ENCODE assay signal across 8 mouse cellular contexts in genomic region chr4:155063895-155064294, GRCm38 (mm10). TPM values are rescaled to one million over a fixed set of nuclear protein-coding genes. Genes with fewer than 3 reads are reported as not detected.
A peak's percentile ranks its signal among the peaks of the same experiment; 100 is the strongest.
DNase-seq lines count a peak whose midpoint lies in the region; ATAC-seq and TF ChIP-seq lines count a peak whose summit lies in the region.
"Had no signal": no experiment of that assay in that cellular context is flagged by ENCODE, and none has a peak within 500 bp of the region (broad histone marks: within the 10 kb centered on the region; RNA-seq: fewer than 3 reads in every experiment).

No protein-coding gene starts in this region.

- no peak for TF ChIP-seq CTCF in kidney, postnatal 0 days (IDR thresholded peaks at IDR 0.05; ENCODE audit: low read depth)
- no peak for TF ChIP-seq CTCF in kidney, adult 2 months (conservative IDR thresholded peaks at IDR 0.05; ENCODE audit: insufficient read depth, insufficient read length, low read depth, low read length)

- H3K4me1 ChIP-seq in kidney, postnatal 0 days (replicated peaks; ENCODE audit: insufficient read depth, low read length): peaks cover 9% of the 10 kb centered on the region
- H3K4me1 ChIP-seq in kidney, adult 2 months (ENCODE audit: control insufficient read depth, insufficient read depth, low read length): peaks cover 13% of the 10 kb centered on the region; the same call in 1 of the 2 replicates
- H3K4me1 ChIP-seq in embryonic facial prominence, embryonic 15.5 days: peaks cover 49% of the 10 kb centered on the region
- peaks cover 12% of the 10 kb centered on the region for H3K4me1 ChIP-seq in limb, embryonic 14.5 days (ENCODE audit: control insufficient read depth, insufficient read depth, low read length)
- peaks cover 31% of the 10 kb centered on the region for H3K4me1 ChIP-seq in stomach, embryonic 15.5 days

- H3K4me2 ChIP-seq in kidney, postnatal 0 days (ENCODE audit: low read length): no peak overlapping the region
- H3K4me2 ChIP-seq in embryonic facial prominence, embryonic 15.5 days (replicated peaks): peak overlapping the region; percentile 22; the same call in 1 of the 2 replicates
- H3K4me2 ChIP-seq in limb, embryonic 14.5 days (replicated peaks; ENCODE audit: low read depth, low read length, severe bottlenecking): no peak overlapping the region
- peak overlapping the region; percentile 47 for H3K4me2 ChIP-seq in stomach, embryonic 15.5 days

- ATAC-seq in kidney, postnatal 0 days (replicated peaks; ENCODE audit: low FRiP score, low read depth): no peak; the same call in 1 of the 2 replicates
- 0 out of 2 replicates have a peak, but pooled peaks have one; percentile 21 for ATAC-seq in embryonic facial prominence, embryonic 15.5 days (ENCODE audit: insufficient number of reproducible peaks, low FRiP score, low TSS enrichment, low read depth)
- no peak for ATAC-seq in limb, embryonic 14.5 days (ENCODE audit: low FRiP score, low read depth)
- ATAC-seq in stomach, embryonic 15.5 days (ENCODE audit: insufficient read depth, low FRiP score, low read depth): peak; percentile 82

- TF ChIP-seq POLR2A in kidney, adult 2 months (IDR thresholded peaks at IDR 0.05; ENCODE audit: low read depth, low read length): no peak
- TF ChIP-seq POLR2A in limb, embryonic 14.5 days (IDR thresholded peaks at IDR 0.05; ENCODE audit: borderline replicate concordance, extremely low read depth, insufficient read depth, insufficient read length): no peak

- no peaks in the 10 kb centered on the region for H3K36me3 ChIP-seq in kidney, postnatal 0 days (ENCODE audit: insufficient read depth, low read length)
- no peaks in the 10 kb centered on the region for H3K36me3 ChIP-seq in kidney, adult 2 months (ENCODE audit: control insufficient read depth, insufficient read depth, low read length)
- H3K36me3 ChIP-seq in embryonic facial prominence, embryonic 15.5 days: peaks cover 5% of the 10 kb centered on the region
- H3K36me3 ChIP-seq in limb, embryonic 14.5 days (ENCODE audit: control insufficient read depth, insufficient read depth, low read length): peaks cover 8% of the 10 kb centered on the region
- peaks cover 6% of the 10 kb centered on the region; the same call in 1 of the 2 replicates for H3K36me3 ChIP-seq in stomach, embryonic 15.5 days

- H3K9ac ChIP-seq in kidney, postnatal 0 days (ENCODE audit: low read depth, low read length): 0 out of 2 replicates have a peak overlapping the region, but pooled peaks have one; percentile 18
- no peak overlapping the region for H3K9ac ChIP-seq in embryonic facial prominence, embryonic 15.5 days
- no peak overlapping the region for H3K9ac ChIP-seq in limb, embryonic 14.5 days (ENCODE audit: low read depth, low read length, severe bottlenecking)
- peak overlapping the region; percentile 13; the same call in 1 of the 2 replicates for H3K9ac ChIP-seq in stomach, embryonic 15.5 days

- H3K9me3 ChIP-seq in kidney, postnatal 0 days (replicated peaks; ENCODE audit: low read length): no peaks in the 10 kb centered on the region
- no peaks in the 10 kb centered on the region for H3K9me3 ChIP-seq in embryonic facial prominence, embryonic 15.5 days (replicated peaks)
- H3K9me3 ChIP-seq in limb, embryonic 14.5 days (ENCODE audit: control insufficient read depth, low read length): no peaks in the 10 kb centered on the region
- no peaks in the 10 kb centered on the region for H3K9me3 ChIP-seq in stomach, embryonic 15.5 days

- intact Hi-C loops in left cerebral cortex, postnatal 10 days (cut with DNase I): loop anchor here (2.0 kb wide), 1 partner anchor 81 kb away; no protein-coding TSS in a partner anchor

- H3K4me3 ChIP-seq in kidney, postnatal 0 days (replicated peaks; ENCODE audit: low read depth, low read length): no peak overlapping the region
- no peak overlapping the region for H3K4me3 ChIP-seq in kidney, adult 2 months (ENCODE audit: insufficient read depth, low read depth, low read length)
- peak overlapping the region; percentile 13 for H3K4me3 ChIP-seq in embryonic facial prominence, embryonic 15.5 days (replicated peaks)
- H3K4me3 ChIP-seq in limb, embryonic 14.5 days (replicated peaks; ENCODE audit: low read length): no peak overlapping the region
- H3K4me3 ChIP-seq in stomach, embryonic 15.5 days (replicated peaks): peak overlapping the region; percentile 33

- 27% methylated on average over 3 of the region's 3 CpGs for WGBS in kidney, postnatal 0 days
- 54% methylated on average over 3 of the region's 3 CpGs for WGBS in kidney, adult 2 months
- 25% methylated on average over 3 of the region's 3 CpGs for WGBS in embryonic facial prominence, embryonic 15.5 days
- 24% methylated on average over 3 of the region's 3 CpGs for WGBS in limb, embryonic 14.5 days
- WGBS in stomach, embryonic 15.5 days: 23% methylated on average over 3 of the region's 3 CpGs

- no peak for DNase-seq in kidney, postnatal 0 days (ENCODE audit: low spot score)
- DNase-seq in kidney, adult 2 months: no peak
- DNase-seq in limb, embryonic 14.5 days (ENCODE audit: low spot score): no peak
- no peak for DNase-seq in left cerebral cortex, postnatal 10 days (ENCODE audit: extremely low spot score in 1 of 2, low spot score in 2 of 2)
- DNase-seq in ovary, postnatal 10 days (ENCODE audit: low spot score): no peak

- peak overlapping the region; percentile 73 for H3K27ac ChIP-seq in kidney, postnatal 0 days
- no peak overlapping the region for H3K27ac ChIP-seq in kidney, adult 2 months (ENCODE audit: insufficient read depth, low read depth, low read length)
- H3K27ac ChIP-seq in embryonic facial prominence, embryonic 15.5 days (replicated peaks): peak overlapping the region; percentile 85
- 0 out of 2 replicates have a peak overlapping the region, but pooled peaks have one; percentile 26 for H3K27ac ChIP-seq in limb, embryonic 14.5 days (replicated peaks; ENCODE audit: low read depth, low read length)
- H3K27ac ChIP-seq in stomach, embryonic 15.5 days: peak overlapping the region; percentile 94

- H3K27me3 ChIP-seq in kidney, postnatal 0 days (ENCODE audit: insufficient read depth, low read length): no peaks in the 10 kb centered on the region
- H3K27me3 ChIP-seq in kidney, adult 2 months (replicated peaks; ENCODE audit: control insufficient read depth, insufficient read depth, low read length): no peaks in the 10 kb centered on the region
- H3K27me3 ChIP-seq in embryonic facial prominence, embryonic 15.5 days: no peaks in the 10 kb centered on the region
- no peaks in the 10 kb centered on the region for H3K27me3 ChIP-seq in limb, embryonic 14.5 days (ENCODE audit: control insufficient read depth, insufficient read depth, low read length)
- H3K27me3 ChIP-seq in stomach, embryonic 15.5 days (replicated peaks): no peaks in the 10 kb centered on the region

RNA-seq across cellular contexts. Expression of gene Pex10, which starts 2.9 kb away (rescaled TPM):
- polyA plus RNA-seq in kidney, postnatal 0 days (2015; fragmentation: Nextera tagmentation; extraction: Ambion mirVana): 18.3 and 19.7 TPM in 2 replicates
- polyA plus RNA-seq in kidney, adult 2 months (2012; rRNA removed): 23.9 and 25.6 TPM in 2 replicates
- polyA plus RNA-seq in embryonic facial prominence, embryonic 15.5 days (2015; fragmentation: Nextera tagmentation; extraction: Ambion mirVana): 21.6 and 22.1 TPM in 2 replicates
- 24.4 and 28.0 TPM in 2 replicates for polyA plus RNA-seq in limb, embryonic 14.5 days (2012; rRNA removed)
- 6.7 and 9.0 TPM in 2 replicates for polyA plus RNA-seq in limb, embryonic 14.5 days (2014; fragmentation: Nextera tagmentation; extraction: Ambion mirVana)
- polyA plus RNA-seq in stomach, embryonic 15.5 days (2015; fragmentation: Nextera tagmentation; extraction: Ambion mirVana): 18.4 and 19.1 TPM in 2 replicates
- 10 to 100 TPM; 18.0 to 19.3 TPM for total RNA-seq in left cerebral cortex, postnatal 10 days (2021)

RNA-seq across cellular contexts. Expression of gene Plch2, which starts 7.3 kb away (rescaled TPM):
- polyA plus RNA-seq in kidney, postnatal 0 days (2015; fragmentation: Nextera tagmentation; extraction: Ambion mirVana): 2.1 and 2.3 TPM in 2 replicates
- 0.52 and 2.3 TPM in 2 replicates for polyA plus RNA-seq in kidney, adult 2 months (2012; rRNA removed)
- 22.4 and 24.4 TPM in 2 replicates for polyA plus RNA-seq in embryonic facial prominence, embryonic 15.5 days (2015; fragmentation: Nextera tagmentation; extraction: Ambion mirVana)
- 11.4 and 15.1 TPM in 2 replicates for polyA plus RNA-seq in limb, embryonic 14.5 days (2012; rRNA removed)
- 9.9 and 10.6 TPM in 2 replicates for polyA plus RNA-seq in limb, embryonic 14.5 days (2014; fragmentation: Nextera tagmentation; extraction: Ambion mirVana)
- polyA plus RNA-seq in stomach, embryonic 15.5 days (2015; fragmentation: Nextera tagmentation; extraction: Ambion mirVana): 24.1 and 24.7 TPM in 2 replicates
- total RNA-seq in left cerebral cortex, postnatal 10 days (2021): 10 to 100 TPM; 33.3 to 41.2 TPM
- total RNA-seq: megakaryocyte, adult 5-6 weeks had no signal

RNA-seq across cellular contexts. Expression of gene Rer1, which starts 22.3 kb away (rescaled TPM):
- 194 and 205 TPM in 2 replicates for polyA plus RNA-seq in kidney, postnatal 0 days (2015; fragmentation: Nextera tagmentation; extraction: Ambion mirVana)
- 133 TPM in 2 replicates for polyA plus RNA-seq in kidney, adult 2 months (2012; rRNA removed)
- polyA plus RNA-seq in embryonic facial prominence, embryonic 15.5 days (2015; fragmentation: Nextera tagmentation; extraction: Ambion mirVana): 157 and 164 TPM in 2 replicates
- polyA plus RNA-seq in limb, embryonic 14.5 days (2012; rRNA removed): 121 and 129 TPM in 2 replicates
- 173 and 175 TPM in 2 replicates for polyA plus RNA-seq in limb, embryonic 14.5 days (2014; fragmentation: Nextera tagmentation; extraction: Ambion mirVana)
- 175 and 179 TPM in 2 replicates for polyA plus RNA-seq in stomach, embryonic 15.5 days (2015; fragmentation: Nextera tagmentation; extraction: Ambion mirVana)
- 10 to 100 TPM; 68.8 to 71.0 TPM for total RNA-seq in left cerebral cortex, postnatal 10 days (2021)

RNA-seq across cellular contexts. Expression of gene Morn1, which starts 22.5 kb away (rescaled TPM):
- polyA plus RNA-seq in kidney, postnatal 0 days (2015; fragmentation: Nextera tagmentation; extraction: Ambion mirVana): 7.0 and 7.6 TPM in 2 replicates
- polyA plus RNA-seq in kidney, adult 2 months (2012; rRNA removed): 10.4 and 12.4 TPM in 2 replicates
- 7.7 and 8.7 TPM in 2 replicates for polyA plus RNA-seq in embryonic facial prominence, embryonic 15.5 days (2015; fragmentation: Nextera tagmentation; extraction: Ambion mirVana)
- polyA plus RNA-seq in limb, embryonic 14.5 days (2012; rRNA removed): 6.5 and 7.9 TPM in 2 replicates
- 4.5 and 4.7 TPM in 2 replicates for polyA plus RNA-seq in limb, embryonic 14.5 days (2014; fragmentation: Nextera tagmentation; extraction: Ambion mirVana)
- polyA plus RNA-seq in stomach, embryonic 15.5 days (2015; fragmentation: Nextera tagmentation; extraction: Ambion mirVana): 5.1 and 5.3 TPM in 2 replicates
- total RNA-seq in left cerebral cortex, postnatal 10 days (2021): 10 to 100 TPM; 16.0 to 16.3 TPM

Comparison
In these comparisons a context has a peak if more than half of its experiments do, and no peak if none do; other contexts are left out.
1. ATAC-seq: peak in embryonic facial prominence, embryonic 15.5 days (single experiment) and stomach, embryonic 15.5 days (single experiment); none in kidney, postnatal 0 days (single experiment) and limb, embryonic 14.5 days (single experiment).
2. H3K4me2 ChIP-seq: peak in embryonic facial prominence, embryonic 15.5 days (single experiment) and stomach, embryonic 15.5 days (single experiment); none in kidney, postnatal 0 days (single experiment) and limb, embryonic 14.5 days (single experiment).
3. H3K4me3 ChIP-seq: peak in embryonic facial prominence, embryonic 15.5 days (single experiment) and stomach, embryonic 15.5 days (single experiment); none in kidney, postnatal 0 days (single experiment), kidney, adult 2 months (single experiment) and limb, embryonic 14.5 days (single experiment).
4. H3K9ac ChIP-seq: peak in kidney, postnatal 0 days (single experiment) and stomach, embryonic 15.5 days (single experiment); none in embryonic facial prominence, embryonic 15.5 days (single experiment) and limb, embryonic 14.5 days (single experiment).